Mouse (Mus musculus): Measurements from ENCODE around the gene Grtp1. TPM values are rescaled to one million over a fixed set of nuclear protein-coding genes. Genes with fewer than 3 reads are reported as not detected.

The Grtp1 gene
- polyA plus RNA-seq (2017; shearing (Covaris generic)), result 2.3 TPM

DNA sequence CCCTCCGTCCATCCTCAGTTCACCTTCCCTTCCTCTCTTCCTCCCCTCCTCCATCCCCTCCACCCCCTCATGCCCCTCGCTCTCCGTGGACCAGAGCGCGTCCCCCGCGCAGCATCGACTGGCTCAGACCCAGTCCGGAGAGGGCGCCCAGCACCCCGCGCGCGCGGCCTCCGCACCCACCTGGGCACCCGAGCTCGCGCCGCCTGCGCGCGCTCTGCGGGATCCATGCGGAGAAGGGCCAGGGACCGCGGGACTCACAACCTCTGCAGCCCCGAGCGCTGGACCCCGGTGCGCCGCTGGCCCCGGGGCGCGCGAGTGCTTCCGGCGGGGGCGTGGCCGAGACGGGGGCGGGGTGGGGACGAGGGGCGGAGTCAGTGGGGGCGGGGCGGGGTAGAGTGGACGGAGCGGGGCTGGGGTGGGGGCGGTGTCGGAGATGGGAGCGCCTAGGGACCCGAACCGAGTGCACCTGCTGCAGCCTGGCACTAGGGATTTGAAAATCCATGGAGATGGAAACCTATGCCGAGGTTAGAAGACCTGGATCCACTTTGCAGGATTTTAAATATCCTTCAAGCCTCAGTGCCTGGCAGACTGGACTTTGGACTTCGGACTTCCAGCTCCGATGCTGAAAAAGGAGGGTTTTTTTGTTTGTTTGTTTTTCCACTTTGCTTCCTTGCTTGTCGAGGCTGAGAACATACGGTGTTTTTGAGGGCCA is at the start of gene Grtp1:
Gene Grtp1, minus strand, starts transcription at position 320 of the 712 bp plus-strand sequence.

GRCm38 (mm10) chr8:13158718-13159376 is 41.6 kb downstream of the Grtp1 start, which contains the start of gene Lamp1:
Gene Lamp1 (plus strand): TSS chr8:13159161.

Other genes with a start within 250 kb of the Grtp1 start
- not detected for gene F7, start 174.6 kb downstream of the Grtp1 start, polyA plus RNA-seq (2017; shearing (Covaris generic))
- not detected for gene F10, start 163.3 kb downstream of the Grtp1 start, polyA plus RNA-seq (2017; shearing (Covaris generic))
- gene Proz, start 139.7 kb downstream of the Grtp1 start, polyA plus RNA-seq (2017; shearing (Covaris generic)), result 2.2 TPM
- 37.3 TPM for gene Pcid2, start 95.2 kb downstream of the Grtp1 start, polyA plus RNA-seq (2017; shearing (Covaris generic))
- 24.1 TPM for gene Cul4a, start 95.0 kb downstream of the Grtp1 start, polyA plus RNA-seq (2017; shearing (Covaris generic))
- gene Lamp1, start 41.5 kb downstream of the Grtp1 start, polyA plus RNA-seq (2017; shearing (Covaris generic)), result 204 TPM
- not detected for gene Adprhl1, start 53.5 kb upstream of the Grtp1 start, polyA plus RNA-seq (2017; shearing (Covaris generic))
- gene Dcun1d2, start 87.5 kb upstream of the Grtp1 start, polyA plus RNA-seq (2017; shearing (Covaris generic)), result 16.5 TPM
- gene Tmco3, start 87.6 kb upstream of the Grtp1 start, polyA plus RNA-seq (2017; shearing (Covaris generic)), result 21.1 TPM
- gene Tfdp1, start 138.1 kb upstream of the Grtp1 start, polyA plus RNA-seq (2017; shearing (Covaris generic)), result 67.8 TPM
- gene Atp4b, start 196.2 kb upstream of the Grtp1 start, polyA plus RNA-seq (2017; shearing (Covaris generic)), result not detected
- not detected for gene Grk1, start 204.5 kb upstream of the Grtp1 start, polyA plus RNA-seq (2017; shearing (Covaris generic))
- not detected for gene Tmem255b, start 234.6 kb upstream of the Grtp1 start, polyA plus RNA-seq (2017; shearing (Covaris generic))